Mouse (Mus musculus) heart, embryonic 12.5 days (tissue): ENCODE measurements around the gene Smyd3. TPM values are rescaled to one million over a fixed set of nuclear protein-coding genes. Genes with fewer than 3 reads are reported as not detected.

ENCODE experiments used
- ATAC-seq: fragments of 200-750 bp; cut with Nextera tagmentation; 2 replicates; pipeline ENCODE4 v1.8.0; 2017; ENCODE audit warnings: moderate TSS enrichment, moderate library complexity; ENCODE audit not compliant: insufficient number of reproducible peaks, low FRiP score
- H3K27ac ChIP-seq: fragments of 300-500 bp; sonication (generic); 2 replicates; pipeline ENCODE4 v1.5.1; 2016; ENCODE audit warnings: mild to moderate bottlenecking, moderate library complexity; ENCODE audit not compliant: poor library complexity, severe bottlenecking
- H3K27me3 ChIP-seq: fragments of 300-500 bp; sonication (generic); replicated peaks from 2 replicates; pipeline ENCODE4 v1.6.1; 2016; ENCODE audit warnings: mild to moderate bottlenecking, moderate library complexity
- H3K36me3 ChIP-seq: fragments of 300-500 bp; sonication (generic); 2 replicates; pipeline ENCODE4 v1.6.1; 2016; ENCODE audit warnings: mild to moderate bottlenecking, moderate library complexity
- H3K4me1 ChIP-seq: fragments of 300-500 bp; sonication (generic); replicated peaks from 2 replicates; pipeline ENCODE4 v1.6.1; 2016; ENCODE audit warnings: mild to moderate bottlenecking
- H3K4me2 ChIP-seq: fragments of 300-500 bp; sonication (generic); 2 replicates; pipeline ENCODE4 v1.6.1; 2016; ENCODE audit warnings: mild to moderate bottlenecking, moderate library complexity
- H3K4me3 ChIP-seq: fragments of 300-500 bp; sonication (generic); 2 replicates; pipeline ENCODE4 v1.5.1; 2016; ENCODE audit warnings: mild to moderate bottlenecking
- H3K9ac ChIP-seq: fragments of 300-500 bp; sonication (generic); 2 replicates; pipeline ENCODE4 v1.6.1; 2016; ENCODE audit warnings: mild to moderate bottlenecking, moderate library complexity
- H3K9me3 ChIP-seq: fragments of 300-500 bp; sonication (generic); replicated peaks from 2 replicates; pipeline ENCODE4 v1.6.1; 2016; ENCODE audit warnings: mild to moderate bottlenecking, moderate library complexity
- WGBS: fragments of 180-500 bp; shearing (Covaris S2); methylation state at CpG from one replicate; pipeline ENCODE4 v1.1.7; 2016; 5-methylcytosine and 5-hydroxymethylcytosine counted together
- polyA plus RNA-seq: library from polyadenylated mRNA; unstranded; fragments of >200 nt; fragmentation: Nextera tagmentation; extraction: Ambion mirVana; gene quantifications from 2 replicates; pipeline ENCODE4 v1.2.1, GENCODE M21; 2016

Smyd3 gene
- polyA plus RNA-seq, 1 experiment from 2014 or later = 12.2 TPM

DNA sequence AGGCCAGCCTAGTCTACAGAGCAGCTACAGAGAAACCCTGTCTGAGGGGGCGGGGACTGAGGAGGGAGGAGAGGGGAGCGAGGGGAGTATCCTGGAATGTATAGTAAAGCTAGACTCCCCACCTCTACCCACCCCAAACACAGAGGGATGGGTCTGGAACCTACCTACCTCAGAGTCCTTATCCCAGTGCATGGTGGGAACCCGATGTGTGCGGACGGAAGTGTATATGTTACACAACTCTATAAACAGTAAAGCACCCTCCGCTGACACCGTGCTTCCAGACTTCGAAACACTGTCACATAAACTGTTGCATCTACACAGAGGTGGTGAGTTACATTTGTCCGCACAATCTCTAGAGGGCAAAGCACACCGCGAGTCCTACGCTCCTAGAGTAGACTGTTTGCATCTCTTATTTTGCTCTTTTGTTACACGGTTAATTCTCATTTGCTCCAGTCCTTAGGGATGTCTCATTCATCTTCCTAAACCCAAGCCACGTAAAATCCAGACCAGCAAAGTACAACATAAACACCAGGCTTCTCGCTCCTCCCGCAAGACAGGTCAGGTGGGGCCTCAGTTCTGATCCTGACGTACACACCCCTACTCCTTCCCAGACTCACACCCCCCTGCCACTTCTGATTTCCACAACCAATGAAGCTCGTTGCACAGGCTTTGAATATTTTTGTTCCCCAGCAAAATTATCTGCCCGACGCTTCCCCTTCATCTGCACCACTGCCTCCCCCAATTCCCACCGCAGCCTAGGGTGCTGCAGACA, 714 bp downstream of the Smyd3 start:
- Histone ChIP-seq H3K9ac (peak overlapping the region; percentile 84), H3K9me3 (no peaks in the 10 kb centered on the region), H3K4me3 (peak overlapping the region; percentile 83), H3K27me3 (no peaks in the 10 kb centered on the region), H3K36me3 (no peaks in the 10 kb centered on the region), H3K27ac (peak overlapping the region; percentile 60), H3K4me2 (peak overlapping the region; percentile 99), H3K4me1 (peaks cover 8% of the 10 kb centered on the region)
- peak; percentile 76 for ATAC-seq
- WGBS = under 1% methylated on average over 21 of the region's 21 CpGs

DNA sequence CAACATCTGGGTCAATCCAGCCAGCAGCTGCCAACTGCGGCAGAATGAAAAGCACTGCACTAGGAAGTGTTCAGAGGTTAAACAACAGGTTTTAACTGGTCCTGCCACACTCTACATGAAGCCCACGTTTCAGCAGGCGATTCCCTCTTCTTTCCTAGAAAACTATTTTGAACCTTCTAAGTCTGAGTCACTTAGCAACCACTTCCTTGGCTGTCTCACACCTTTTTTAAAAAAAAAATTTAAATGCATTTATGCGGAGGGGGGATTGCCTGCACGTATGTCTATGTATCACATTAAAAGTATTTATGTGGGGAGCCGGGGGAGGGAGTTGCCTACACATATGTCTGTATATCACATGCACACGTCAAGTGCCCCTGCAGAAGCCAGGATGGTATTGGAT, 5.9 kb downstream of the Smyd3 start:
- Histone ChIP-seq H3K27me3 (no peaks in the 10 kb centered on the region), H3K36me3 (no peaks in the 10 kb centered on the region), H3K27ac (no peak overlapping the region), H3K9ac (no peak overlapping the region), H3K4me1 (peaks cover 8% of the 10 kb centered on the region), H3K4me2 (no peak overlapping the region), H3K9me3 (no peaks in the 10 kb centered on the region), H3K4me3 (no peak overlapping the region)
- 75% methylated on average over 7 of the region's 7 CpGs for WGBS
- no peak for ATAC-seq

DNA sequence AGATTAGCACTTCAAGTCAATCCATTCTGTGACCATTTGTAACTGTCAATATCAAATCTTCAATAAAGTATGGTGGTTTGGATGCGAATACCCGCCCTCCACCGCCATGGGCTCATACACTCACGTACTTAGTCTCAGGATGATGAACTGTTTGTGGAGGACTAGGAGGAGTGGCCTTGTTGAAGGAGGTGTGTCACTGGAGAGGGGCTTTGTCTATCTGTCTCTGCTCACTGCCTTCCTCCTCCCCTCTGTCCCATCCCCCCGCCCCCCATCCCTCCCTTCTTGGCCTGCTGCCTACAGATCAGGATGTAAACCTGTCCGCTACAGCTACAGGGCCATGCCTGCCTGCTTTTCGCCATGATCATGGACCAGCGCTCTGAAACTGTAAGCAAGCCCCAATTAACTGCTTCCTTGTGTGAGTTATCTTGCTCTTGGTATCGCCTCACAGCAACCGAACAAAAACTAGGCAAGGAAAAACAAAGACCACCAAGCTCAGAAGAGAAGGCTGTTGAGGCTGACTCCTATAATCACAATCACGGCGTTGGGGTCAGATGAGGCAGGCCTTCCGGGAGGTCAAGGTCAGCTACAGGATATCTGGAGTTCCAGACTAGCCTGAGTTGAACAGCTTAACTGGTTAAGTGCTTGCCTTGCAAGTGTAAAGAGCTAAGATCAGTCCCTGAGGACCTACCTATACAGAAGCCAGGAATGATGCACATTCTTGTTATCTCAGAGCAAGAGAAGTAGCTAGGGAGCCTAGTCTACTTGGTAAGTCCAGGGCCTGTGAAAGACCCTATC, 7.1 kb downstream of the Smyd3 start:
- no peak for ATAC-seq
- H3K9ac ChIP-seq = no peak overlapping the region
- no peaks in the 10 kb centered on the region for H3K9me3 ChIP-seq
- H3K36me3 ChIP-seq = no peaks in the 10 kb centered on the region
- H3K27me3 ChIP-seq = no peaks in the 10 kb centered on the region
- 75% methylated on average over 13 of the region's 13 CpGs for WGBS
- no peak overlapping the region for H3K27ac ChIP-seq
- H3K4me1 ChIP-seq = no peaks in the 10 kb centered on the region
- H3K4me2 ChIP-seq = no peak overlapping the region
- no peak overlapping the region for H3K4me3 ChIP-seq

DNA sequence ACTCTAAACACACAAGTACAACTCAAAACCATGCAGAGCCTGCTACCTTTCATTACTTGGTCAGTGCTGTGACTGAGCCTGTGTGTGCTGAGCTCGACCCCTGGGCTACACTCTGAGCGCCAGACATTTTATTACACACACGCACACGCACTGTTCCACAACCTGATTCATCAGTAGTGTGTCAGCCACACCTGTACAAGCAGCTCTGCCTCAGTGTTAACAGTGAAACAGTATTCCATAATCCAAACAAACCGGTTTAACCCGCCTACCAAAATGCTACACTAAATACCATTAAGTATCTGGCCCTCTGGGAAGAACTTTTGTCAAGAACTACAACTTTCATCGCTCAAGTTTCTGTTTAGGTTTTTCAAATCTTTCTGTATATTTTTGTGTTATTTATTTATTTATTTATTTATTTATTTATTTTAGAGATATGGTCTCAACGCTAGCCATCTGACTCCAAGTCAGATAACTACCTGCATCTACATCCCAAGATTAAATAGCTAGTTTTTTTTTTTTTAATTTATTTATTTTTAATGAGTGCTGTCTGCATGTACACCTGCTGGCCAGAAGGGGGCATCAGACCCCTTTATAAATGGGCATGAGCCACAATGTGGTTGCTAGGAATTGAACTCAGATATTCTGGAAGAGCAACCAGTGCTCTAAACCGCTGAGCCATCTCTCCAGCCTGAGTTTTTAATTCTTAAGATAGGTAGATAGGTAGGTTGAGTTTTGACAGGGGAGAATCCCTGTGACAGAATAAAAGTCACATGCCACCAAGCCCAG, 11.1 kb downstream of the Smyd3 start:
- Histone ChIP-seq H3K9ac (no peak overlapping the region), H3K4me2 (no peak overlapping the region), H3K4me3 (no peak overlapping the region), H3K36me3 (no peaks in the 10 kb centered on the region), H3K9me3 (no peaks in the 10 kb centered on the region), H3K4me1 (no peaks in the 10 kb centered on the region), H3K27ac (no peak overlapping the region), H3K27me3 (no peaks in the 10 kb centered on the region)
- 59% methylated on average over 9 of the region's 9 CpGs for WGBS
- 0 out of 2 replicates have a peak, but pooled peaks have one; percentile 18 for ATAC-seq

DNA sequence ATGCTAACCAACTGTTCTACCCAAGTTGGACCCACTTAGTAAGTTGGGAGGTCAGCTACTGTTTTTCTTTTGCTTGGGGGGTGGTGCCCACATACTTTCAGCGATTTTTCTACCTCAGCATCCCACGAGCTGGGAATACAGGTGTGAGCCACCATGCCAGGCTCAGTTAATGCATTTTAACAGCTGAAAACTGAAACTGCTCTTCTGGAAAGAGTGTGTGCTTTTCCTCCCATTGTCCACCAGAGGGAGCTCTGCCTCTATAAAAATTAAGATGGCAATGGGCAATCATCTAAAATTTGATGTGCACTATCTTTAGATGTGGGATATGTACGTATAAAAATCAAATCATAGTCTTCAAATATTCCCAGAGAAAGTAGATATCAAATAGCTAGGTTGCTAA, 15.3 kb downstream of the Smyd3 start:
- H3K36me3 ChIP-seq = no peaks in the 10 kb centered on the region
- H3K4me1 ChIP-seq = peaks cover 4% of the 10 kb centered on the region; the same call in 1 of the 2 replicates
- WGBS = 10% methylated on average over 3 of the region's 3 CpGs
- H3K4me2 ChIP-seq = no peak overlapping the region
- H3K9me3 ChIP-seq = no peaks in the 10 kb centered on the region
- H3K27me3 ChIP-seq = no peaks in the 10 kb centered on the region
- ATAC-seq = no peak
- no peak overlapping the region for H3K27ac ChIP-seq
- no peak overlapping the region for H3K9ac ChIP-seq
- H3K4me3 ChIP-seq = no peak overlapping the region

DNA sequence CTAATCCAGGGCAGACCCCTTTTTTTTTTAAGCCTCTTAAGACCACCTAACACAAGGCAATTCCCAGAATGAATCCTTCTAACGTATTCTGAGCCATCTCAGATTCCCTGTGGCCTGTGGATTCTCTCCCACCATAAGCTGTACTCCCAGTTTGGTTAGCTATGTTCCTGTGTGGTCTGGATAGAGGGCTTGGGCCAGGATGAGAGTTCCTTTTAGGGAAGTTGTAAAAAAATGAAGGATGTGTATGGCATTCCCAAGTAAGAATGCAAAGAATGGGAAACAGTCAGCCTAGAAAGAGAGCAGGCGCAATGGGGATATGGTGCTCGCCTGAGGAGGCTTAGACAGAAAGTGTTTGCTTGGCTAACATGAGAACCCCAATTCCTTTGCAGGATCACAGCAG, 18.6 kb downstream of the Smyd3 start:
- H3K4me1 ChIP-seq = peaks cover 4% of the 10 kb centered on the region; the same call in 1 of the 2 replicates
- no peak overlapping the region for H3K9ac ChIP-seq
- no peak overlapping the region for H3K4me3 ChIP-seq
- ATAC-seq = no peak
- no peaks in the 10 kb centered on the region for H3K36me3 ChIP-seq
- no peak overlapping the region for H3K27ac ChIP-seq
- WGBS = 52% methylated on average over 3 of the region's 3 CpGs
- H3K9me3 ChIP-seq = no peaks in the 10 kb centered on the region
- no peaks in the 10 kb centered on the region for H3K27me3 ChIP-seq
- no peak overlapping the region for H3K4me2 ChIP-seq

DNA sequence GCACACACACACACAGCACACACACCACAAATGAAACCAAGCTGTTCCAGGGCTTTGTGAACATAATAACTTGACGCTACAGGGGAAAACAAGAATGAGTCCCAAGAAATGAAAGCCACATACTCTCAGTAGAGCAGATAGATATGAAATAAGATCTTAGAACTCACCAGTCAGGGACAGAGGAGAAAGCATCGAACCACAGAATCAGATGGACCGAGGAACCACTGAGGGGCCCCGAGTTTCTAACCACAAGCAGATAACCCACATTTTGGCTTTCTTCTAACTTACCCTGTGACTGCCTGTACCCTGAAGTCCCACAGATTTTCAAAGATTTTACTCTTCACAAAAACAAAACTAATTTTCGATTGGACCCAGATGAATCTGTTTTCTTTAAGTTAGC, 24.9 kb downstream of the Smyd3 start:
- Histone ChIP-seq H3K9me3 (no peaks in the 10 kb centered on the region), H3K4me2 (no peak overlapping the region), H3K27me3 (no peaks in the 10 kb centered on the region), H3K36me3 (no peaks in the 10 kb centered on the region), H3K9ac (no peak overlapping the region), H3K27ac (no peak overlapping the region), H3K4me1 (peaks cover 7% of the 10 kb centered on the region), H3K4me3 (no peak overlapping the region)
- WGBS = 76% methylated on average over 5 of the region's 5 CpGs
- no peak for ATAC-seq

DNA sequence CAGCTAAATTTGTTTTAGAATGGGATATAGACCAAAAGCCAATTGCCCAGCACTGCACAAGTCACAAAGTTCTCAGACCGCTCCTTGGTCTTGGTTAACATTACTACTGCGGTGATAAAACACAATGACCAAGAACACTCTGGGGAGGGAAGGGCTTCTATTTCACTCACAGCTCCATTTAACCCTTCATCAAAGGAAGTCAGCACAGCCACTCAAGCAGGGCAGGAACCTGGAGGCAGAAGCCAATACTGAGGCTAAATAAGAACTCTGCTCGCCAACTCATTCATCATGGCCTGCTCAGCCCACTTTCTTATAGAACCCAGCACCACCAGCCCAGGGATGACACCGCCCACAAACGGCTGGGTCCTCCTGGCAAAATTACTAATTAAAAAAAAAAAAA, 29.3 kb downstream of the Smyd3 start:
- Histone ChIP-seq H3K4me1 (peaks cover 25% of the 10 kb centered on the region), H3K9me3 (no peaks in the 10 kb centered on the region), H3K9ac (no peak overlapping the region), H3K27ac (peak overlapping the region; percentile 4; the same call in 1 of the 2 replicates), H3K4me2 (no peak overlapping the region), H3K4me3 (no peak overlapping the region), H3K36me3 (no peaks in the 10 kb centered on the region), H3K27me3 (no peaks in the 10 kb centered on the region)
- 91% methylated on average over 5 of the region's 5 CpGs for WGBS
- no peak for ATAC-seq

DNA sequence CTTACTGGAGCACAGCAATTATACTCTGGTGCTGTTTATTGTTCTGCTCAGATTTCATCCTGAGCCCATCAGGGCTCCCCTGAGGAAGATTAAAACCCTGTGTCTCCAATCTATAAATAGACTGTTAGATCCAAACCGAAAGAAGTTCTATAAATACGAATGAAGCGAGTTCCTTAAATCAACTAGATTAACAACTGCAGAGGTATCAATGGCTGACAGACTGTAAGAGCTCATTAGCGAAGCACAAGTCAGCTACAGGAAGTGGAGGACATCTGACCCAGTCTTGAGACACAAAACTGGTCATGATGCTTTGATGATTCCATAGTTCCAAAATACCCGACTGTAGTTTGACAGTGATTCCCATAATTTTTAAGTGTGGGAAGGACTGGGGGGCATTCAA, 29.9 kb downstream of the Smyd3 start:
- Histone ChIP-seq H3K4me1 (peaks cover 25% of the 10 kb centered on the region), H3K9me3 (no peaks in the 10 kb centered on the region), H3K4me3 (no peak overlapping the region), H3K4me2 (no peak overlapping the region), H3K27ac (peak overlapping the region; percentile 4; the same call in 1 of the 2 replicates), H3K27me3 (no peaks in the 10 kb centered on the region), H3K36me3 (no peaks in the 10 kb centered on the region), H3K9ac (no peak overlapping the region)
- ATAC-seq = no peak; the same call in 1 of the 2 replicates
- WGBS = 44% methylated on average over 5 of the region's 5 CpGs

DNA sequence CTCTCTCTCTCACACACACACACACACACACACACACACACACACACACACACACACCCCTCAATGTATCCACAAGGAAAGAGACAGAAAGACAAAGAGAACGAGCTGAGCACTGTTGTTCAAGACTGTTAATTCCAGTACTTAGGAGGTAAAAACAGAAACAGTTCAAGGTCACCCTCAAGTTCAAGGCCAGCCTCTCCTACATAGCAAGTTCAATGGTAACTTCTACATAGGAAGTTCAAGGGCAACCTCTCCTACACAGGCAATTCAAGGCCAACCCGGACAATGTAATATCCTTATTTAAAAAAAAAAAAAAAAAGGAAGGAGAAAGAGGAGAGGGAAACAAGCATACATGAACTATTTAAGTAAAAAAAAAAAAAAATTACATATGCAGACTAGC, 30.6 kb downstream of the Smyd3 start:
- 67% methylated on average over 2 of the region's 2 CpGs for WGBS
- Histone ChIP-seq H3K27me3 (no peaks in the 10 kb centered on the region), H3K9ac (no peak overlapping the region), H3K27ac (peak overlapping the region; percentile 66; the same call in 1 of the 2 replicates), H3K4me3 (no peak overlapping the region), H3K4me1 (peaks cover 25% of the 10 kb centered on the region), H3K36me3 (no peaks in the 10 kb centered on the region), H3K4me2 (no peak overlapping the region), H3K9me3 (no peaks in the 10 kb centered on the region)
- ATAC-seq = no peak
